Mouse (Mus musculus) heart, postnatal 0 days (tissue): ENCODE measurements at regions not wholly inside any gene's neighbourhood (a gene's known extent, or its start where the extent isn't known, plus 50 kb on each side); places are given as distances from the start of the nearest gene placed in this dataset.

ENCODE experiments used
- CTCF ChIP-seq: IDR thresholded peaks from 2 replicates; pipeline ENCODE4 v1.5.1; 2016; ENCODE audit warnings: antibody characterized with exemption, control low read depth, low read depth
- EP300 ChIP-seq: IDR thresholded peaks from 2 replicates; pipeline ENCODE4 v1.6.1; 2016; ENCODE audit warnings: antibody characterized with exemption, low read depth

GRCm38 (mm10) chr6:140983610-140984009 is 254.5 kb downstream of the Gm11077 start:
- no peak for TF ChIP-seq CTCF
- TF ChIP-seq EP300: no peak
